Mouse (Mus musculus) lung, embryonic 16.5 days (tissue): Measurements from ENCODE around the gene Thoc5. TPM values are rescaled to one million over a fixed set of nuclear protein-coding genes. Genes with fewer than 3 reads are reported as not detected.

ENCODE experiments used
- ATAC-seq: fragments of 200-750 bp; cut with Nextera tagmentation; 2 replicates; pipeline ENCODE4 v1.8.0; 2017; ENCODE audit warnings: low read depth, mild to moderate bottlenecking, moderate library complexity
- H3K27ac ChIP-seq: fragments of 300-500 bp; sonication (generic); 2 replicates; pipeline ENCODE4 v1.5.1; 2014; ENCODE audit warnings: mild to moderate bottlenecking, control low read depth, low read length
- H3K27me3 ChIP-seq: fragments of 300-500 bp; sonication (generic); 2 replicates; pipeline ENCODE4 v1.6.1; 2014; ENCODE audit warnings: low read depth, low read length, mixed read lengths; ENCODE audit not compliant: control insufficient read depth, insufficient read depth
- H3K36me3 ChIP-seq: fragments of 300-500 bp; sonication (generic); 2 replicates; pipeline ENCODE4 v1.6.1; 2014; ENCODE audit warnings: low read length; ENCODE audit not compliant: control insufficient read depth, insufficient read depth
- H3K4me1 ChIP-seq: fragments of 300-500 bp; sonication (generic); replicated peaks from 2 replicates; pipeline ENCODE4 v1.6.1; 2014; ENCODE audit warnings: low read length, mixed read lengths; ENCODE audit not compliant: control insufficient read depth, insufficient read depth
- H3K4me2 ChIP-seq: fragments of 300-500 bp; sonication (generic); 2 replicates; pipeline ENCODE4 v1.6.1; 2014; ENCODE audit warnings: low read depth, low read length, control low read depth
- H3K4me3 ChIP-seq: fragments of 300-500 bp; sonication (generic); 2 replicates; pipeline ENCODE4 v1.5.1; 2014; ENCODE audit warnings: mild to moderate bottlenecking, low read length, control low read depth
- H3K9ac ChIP-seq: fragments of 300-500 bp; sonication (generic); 2 replicates; pipeline ENCODE4 v1.6.1; 2014; ENCODE audit warnings: low read length, control low read depth
- H3K9me3 ChIP-seq: fragments of 300-500 bp; sonication (generic); 2 replicates; pipeline ENCODE4 v1.6.1; 2016; ENCODE audit warnings: low read length; ENCODE audit not compliant: control insufficient read depth
- WGBS: fragments of 180-500 bp; shearing (Covaris S2); extraction: QIAGEN DNeasy Blood & Tissue Kit; methylation state at CpG from one replicate; pipeline ENCODE4 v1.1.7; 2014; 5-methylcytosine and 5-hydroxymethylcytosine counted together
- polyA plus RNA-seq: library from polyadenylated mRNA; unstranded; fragments of >200 nt; fragmentation: Nextera tagmentation; extraction: Ambion mirVana; gene quantifications from 2 replicates; pipeline ENCODE4 v1.2.1, GENCODE M21; 2015

The Thoc5 gene
- polyA plus RNA-seq, 1 experiment from 2014 or later, result 30.7 TPM

DNA sequence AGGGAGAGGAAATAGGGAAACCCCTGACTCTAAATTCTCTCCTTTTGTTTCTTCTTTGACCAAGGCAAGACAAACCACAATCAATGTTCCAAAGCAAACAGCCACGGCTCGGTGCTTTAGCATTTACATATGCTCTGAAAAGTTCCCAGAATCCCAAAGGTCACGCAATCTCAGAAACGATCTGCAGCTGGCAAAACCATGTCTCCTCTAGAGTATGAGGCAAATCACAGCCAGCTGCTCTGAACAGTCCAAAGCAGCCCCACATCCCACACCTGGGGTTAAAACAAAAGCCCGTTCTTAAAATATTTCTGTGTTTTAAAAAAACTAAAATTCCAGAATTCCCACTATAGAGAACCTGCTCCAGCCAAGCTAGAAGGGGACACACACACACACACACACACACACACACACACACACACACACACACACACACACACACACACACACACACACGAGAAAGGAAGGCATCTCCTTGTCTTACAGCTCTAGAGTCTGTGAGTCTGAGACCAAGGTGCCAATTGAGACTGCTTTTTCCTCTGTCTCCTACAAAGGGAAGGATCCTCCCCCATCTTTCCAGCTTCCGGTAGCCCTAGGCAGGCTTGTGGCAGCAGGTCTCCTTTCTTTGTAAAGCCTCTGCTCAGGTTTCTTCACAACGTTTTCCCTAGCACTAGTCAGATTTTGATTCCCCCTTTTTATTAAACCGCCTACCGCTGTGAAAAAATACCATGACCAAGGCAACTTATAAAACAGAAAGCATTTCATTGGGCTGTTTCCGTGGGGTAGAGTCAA lies 33.1 kb upstream of the Thoc5 start:
- Histone ChIP-seq H3K4me1 (no peaks in the 10 kb centered on the region), H3K9me3 (no peaks in the 10 kb centered on the region), H3K27ac (no peak overlapping the region), H3K9ac (no peak overlapping the region), H3K4me2 (no peak overlapping the region), H3K4me3 (no peak overlapping the region), H3K27me3 (no peaks in the 10 kb centered on the region), H3K36me3 (no peaks in the 10 kb centered on the region)
- no peak for ATAC-seq
- 45% methylated on average over 11 of the region's 11 CpGs for WGBS

DNA sequence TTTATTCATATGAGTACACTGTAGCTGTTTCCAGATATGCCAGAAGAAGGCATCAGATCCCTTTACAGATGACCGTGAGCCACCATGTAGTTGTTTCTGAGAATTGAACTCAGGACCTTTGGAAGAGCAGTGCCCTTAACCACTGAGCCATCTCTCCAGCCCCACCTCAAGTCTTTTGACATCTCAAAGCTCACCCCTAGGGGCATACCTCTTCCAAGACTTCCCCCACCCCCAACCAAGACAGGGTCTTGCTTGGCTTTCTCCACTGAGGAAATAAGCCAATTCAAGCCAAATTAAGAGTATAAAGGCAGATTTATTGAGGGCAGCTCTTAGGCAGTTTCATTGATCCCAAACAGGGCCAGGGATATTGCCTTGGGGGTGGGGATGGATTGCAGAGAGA lies 32.4 kb upstream of the Thoc5 start:
- no peak overlapping the region for H3K4me3 ChIP-seq
- no peak overlapping the region for H3K9ac ChIP-seq
- WGBS, result 89% methylated on average over 1 of the region's 1 CpGs
- H3K27me3 ChIP-seq, result no peaks in the 10 kb centered on the region
- ATAC-seq, result no peak
- H3K36me3 ChIP-seq, result no peaks in the 10 kb centered on the region
- H3K4me1 ChIP-seq, result no peaks in the 10 kb centered on the region
- no peak overlapping the region for H3K4me2 ChIP-seq
- H3K9me3 ChIP-seq, result no peaks in the 10 kb centered on the region
- no peak overlapping the region for H3K27ac ChIP-seq

DNA sequence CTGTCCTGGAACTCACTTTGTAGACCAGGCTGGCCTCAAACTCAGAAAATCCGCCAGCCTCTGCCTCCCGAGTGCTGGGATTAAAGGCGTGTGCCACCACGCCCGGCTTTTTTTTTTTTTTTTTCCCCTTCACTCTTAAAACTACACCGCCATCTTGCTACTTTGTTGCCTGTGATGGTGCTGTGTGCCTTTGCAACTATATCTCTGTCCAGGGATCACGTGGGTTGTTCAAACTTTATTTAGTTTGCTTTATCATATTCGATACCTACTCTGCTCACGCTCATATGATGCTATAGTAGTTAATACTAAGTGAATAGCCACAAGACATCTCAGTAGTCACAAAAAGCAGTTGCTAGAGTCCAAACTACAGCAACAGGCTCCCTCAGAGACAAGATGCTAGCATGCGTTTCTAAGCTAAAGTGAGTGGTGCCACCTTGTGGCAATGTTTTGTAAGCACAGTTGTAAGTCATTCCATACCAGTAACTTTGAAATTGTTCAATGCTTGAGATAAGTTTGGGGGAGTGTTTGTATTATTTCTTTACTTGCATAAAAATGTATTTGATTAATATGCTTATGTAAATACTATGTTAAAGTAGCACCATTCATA lies 29.4 kb upstream of the Thoc5 start:
- no peaks in the 10 kb centered on the region for H3K9me3 ChIP-seq
- no peak overlapping the region for H3K4me3 ChIP-seq
- WGBS, result 34% methylated on average over 10 of the region's 10 CpGs
- no peaks in the 10 kb centered on the region for H3K4me1 ChIP-seq
- no peaks in the 10 kb centered on the region for H3K27me3 ChIP-seq
- no peak overlapping the region for H3K27ac ChIP-seq
- no peak overlapping the region for H3K9ac ChIP-seq
- ATAC-seq, result no peak
- H3K36me3 ChIP-seq, result no peaks in the 10 kb centered on the region
- no peak overlapping the region for H3K4me2 ChIP-seq

- H3K36me3 ChIP-seq, result no peaks in the 10 kb centered on the region
- H3K9ac ChIP-seq, result peak within 1 kb of the TSS; percentile 66
- under 1% methylated on average over 30 of the region's 30 CpGs for WGBS
- H3K4me1 ChIP-seq, result 0 out of 2 replicates have a peak, but pooled peaks cover 2% of the 10 kb centered on the region
- peak within 1 kb of the TSS; percentile 76 for H3K4me2 ChIP-seq
- no peaks in the 10 kb centered on the region for H3K27me3 ChIP-seq
- peak within 1 kb of the TSS; percentile 67 for H3K4me3 ChIP-seq
- H3K9me3 ChIP-seq, result no peaks in the 10 kb centered on the region
- ATAC-seq, result peak; percentile 90
- H3K27ac ChIP-seq, result no peak within 1 kb of the TSS
These were observed 21.2 kb upstream of the Thoc5 start, which contains the start of gene Nipsnap1 for GRCm38 (mm10) chr11:4873755-4874475. TSS of gene Nipsnap1 (plus strand) at chr11:4873951.

DNA sequence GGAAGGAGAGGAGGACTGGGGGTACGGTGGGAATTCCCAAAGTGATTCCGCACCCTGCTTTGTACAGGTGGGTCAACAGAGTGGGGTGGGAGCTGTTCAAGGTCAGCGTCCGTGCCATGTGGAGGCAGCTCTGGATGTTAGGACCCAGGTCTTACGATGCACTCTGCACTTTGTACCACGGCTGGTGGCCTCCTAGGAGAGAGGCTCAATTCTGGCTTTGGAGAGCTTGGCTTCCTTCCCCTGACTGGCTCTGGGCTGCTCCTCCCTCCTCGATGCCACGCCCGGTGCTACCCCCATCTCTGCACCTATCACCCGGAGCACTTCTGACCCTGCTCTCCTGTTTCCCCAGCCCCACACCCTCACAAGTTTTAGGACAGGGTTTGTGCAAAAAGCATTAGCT lies 20.6 kb upstream of the Thoc5 start:
- ATAC-seq, result peak; percentile 61; the same call in 1 of the 2 replicates
- peak overlapping the region; percentile 67 for H3K4me3 ChIP-seq
- H3K4me2 ChIP-seq, result peak overlapping the region; percentile 76
- 0 out of 2 replicates have a peak, but pooled peaks cover 2% of the 10 kb centered on the region for H3K4me1 ChIP-seq
- WGBS, result 3% methylated on average over 10 of the region's 10 CpGs
- no peak overlapping the region for H3K27ac ChIP-seq
- no peaks in the 10 kb centered on the region for H3K9me3 ChIP-seq
- H3K9ac ChIP-seq, result peak overlapping the region; percentile 66
- H3K27me3 ChIP-seq, result no peaks in the 10 kb centered on the region
- H3K36me3 ChIP-seq, result no peaks in the 10 kb centered on the region

- WGBS, result 72% methylated on average over 4 of the region's 4 CpGs
- Histone ChIP-seq H3K36me3 (no peaks in the 10 kb centered on the region), H3K4me3 (no peak overlapping the region), H3K27ac (no peak overlapping the region), H3K4me2 (no peak overlapping the region), H3K9me3 (no peaks in the 10 kb centered on the region), H3K27me3 (no peaks in the 10 kb centered on the region), H3K4me1 (no peaks in the 10 kb centered on the region), H3K9ac (no peak overlapping the region)
- no peak for ATAC-seq
These were observed 14.0 kb upstream of the Thoc5 start for GRCm38 (mm10) chr11:4881087-4881486.

DNA sequence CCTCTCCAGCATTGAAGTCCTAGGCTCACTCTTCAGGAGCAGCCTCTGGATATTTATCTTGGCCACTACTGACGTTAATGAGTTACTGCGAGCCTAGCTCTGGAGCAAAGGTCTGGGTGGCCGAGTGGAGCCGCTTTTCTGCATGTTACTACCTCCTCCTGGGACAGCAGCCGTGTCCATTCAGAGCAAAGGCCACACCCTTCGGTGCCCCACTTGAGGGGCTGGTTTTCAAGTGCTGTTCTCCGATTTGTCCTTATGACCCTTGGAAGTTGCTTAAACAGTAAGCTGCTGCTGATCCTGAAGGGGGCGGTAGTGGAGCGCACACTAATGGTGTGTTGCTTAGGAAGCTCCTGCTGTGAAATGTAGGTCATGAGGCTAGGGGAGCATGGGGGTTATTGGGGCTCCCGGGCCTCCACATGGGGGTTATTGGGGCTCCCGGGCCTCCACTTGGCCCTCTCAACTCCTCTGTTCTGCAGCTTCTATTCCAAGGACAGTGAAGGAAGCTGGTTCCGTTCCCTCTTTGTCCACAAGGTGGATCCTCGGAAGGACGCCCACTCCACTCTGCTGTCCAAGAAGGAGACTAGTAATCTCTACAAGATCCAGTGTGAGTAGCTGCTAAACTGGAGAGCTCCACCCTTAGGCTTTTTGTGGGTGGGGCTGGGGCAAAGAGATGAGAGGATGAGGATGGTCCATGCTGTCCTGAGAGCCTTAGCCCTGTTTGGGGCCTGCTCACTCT lies 12.1 kb upstream of the Thoc5 start:
- Histone ChIP-seq H3K36me3 (no peaks in the 10 kb centered on the region), H3K27me3 (no peaks in the 10 kb centered on the region), H3K4me1 (no peaks in the 10 kb centered on the region), H3K9ac (no peak overlapping the region), H3K4me2 (no peak overlapping the region), H3K27ac (no peak overlapping the region), H3K9me3 (no peaks in the 10 kb centered on the region), H3K4me3 (no peak overlapping the region)
- ATAC-seq, result peak; percentile 89
- WGBS, result 40% methylated on average over 14 of the region's 14 CpGs

DNA sequence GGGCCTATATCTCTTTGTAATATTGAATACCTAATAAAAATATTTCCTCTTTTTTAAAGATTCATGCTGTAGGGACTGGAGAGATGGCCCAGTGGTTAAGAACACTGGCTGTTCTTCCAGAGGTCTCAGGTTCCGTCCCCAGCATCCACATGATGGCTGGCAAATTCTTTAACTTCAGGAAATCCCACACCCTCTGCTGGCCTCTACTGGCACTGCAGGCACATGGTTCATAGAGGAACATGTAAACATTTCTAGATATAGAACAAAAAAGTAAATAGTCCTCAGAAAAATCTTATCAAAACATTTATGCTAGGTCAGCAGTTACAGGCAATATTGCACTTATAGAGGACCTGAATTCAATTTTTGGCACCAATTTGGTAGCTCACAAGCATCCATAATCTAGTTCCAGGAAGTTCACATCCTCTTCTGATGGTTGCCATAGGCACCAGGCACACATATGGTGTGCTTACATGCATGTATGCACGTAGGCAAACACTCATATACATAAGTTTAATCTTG lies 9.7 kb upstream of the Thoc5 start:
- Histone ChIP-seq H3K4me2 (no peak overlapping the region), H3K4me3 (no peak overlapping the region), H3K36me3 (no peaks in the 10 kb centered on the region; the same call in 1 of the 2 replicates), H3K9me3 (no peaks in the 10 kb centered on the region), H3K27me3 (no peaks in the 10 kb centered on the region), H3K27ac (no peak overlapping the region), H3K9ac (no peak overlapping the region), H3K4me1 (no peaks in the 10 kb centered on the region)
- 62% methylated on average over 2 of the region's 2 CpGs for WGBS
- ATAC-seq, result no peak
